Mouse (Mus musculus) ES-E14 (cell line): ENCODE data around the gene Cdk2. TPM values are rescaled to one million over a fixed set of nuclear protein-coding genes. Genes with fewer than 3 reads are reported as not detected.
A peak's percentile ranks its signal among the peaks of the same experiment; 100 is the strongest.

Experiments
- DNase-seq: peaks from one replicate; pipeline ENCODE4 v3.0.0-alpha.2; 2013; ENCODE audit warnings: low read depth, low spot score
- H3K27ac ChIP-seq: 2 replicates; pipeline ENCODE4 v1.5.1; 2012; ENCODE audit warnings: low read depth, mild to moderate bottlenecking, low read length, moderate library complexity, mixed read lengths; ENCODE audit not compliant: poor library complexity, insufficient read depth, severe bottlenecking
- H3K36me3 ChIP-seq: 2 replicates; pipeline ENCODE4 v1.6.1; 2012; ENCODE audit warnings: mild to moderate bottlenecking, low read length, moderate library complexity, mixed read lengths; ENCODE audit not compliant: control insufficient read depth, poor library complexity, insufficient read depth, severe bottlenecking
- H3K4me1 ChIP-seq, 2 experiments: fragments of 150-350 bp in 1 of 2; sonication (generic) in 1 of 2; 2 replicates each; pipeline ENCODE4 v1.6.1; 2012; ENCODE audit warnings: low read length in 2 of 2, mild to moderate bottlenecking in 1 of 2, mixed read lengths in 1 of 2; ENCODE audit not compliant: control insufficient read depth in 2 of 2, insufficient read depth in 2 of 2, poor library complexity in 1 of 2
- H3K4me3 ChIP-seq, 2 experiments: fragments of 150-350 bp in 1 of 2; sonication (generic) in 1 of 2; 2 replicates each; pipeline ENCODE4 v1.5.1; 2012; ENCODE audit warnings: low read length in 2 of 2, low read depth in 1 of 2, mild to moderate bottlenecking in 1 of 2, mixed read lengths in 1 of 2; ENCODE audit not compliant: insufficient read depth in 1 of 2, poor library complexity in 1 of 2, severe bottlenecking in 1 of 2
- H3K9ac ChIP-seq: 2 replicates; pipeline ENCODE4 v1.6.1; 2012; ENCODE audit warnings: low read depth, mild to moderate bottlenecking, low read length, mixed read lengths; ENCODE audit not compliant: poor library complexity, insufficient read depth, severe bottlenecking
- H3K9me3 ChIP-seq: fragments of 150-350 bp; sonication (generic); 2 replicates; pipeline ENCODE4 v1.6.1; 2012; ENCODE audit warnings: low read depth, mild to moderate bottlenecking, low read length; ENCODE audit not compliant: control insufficient read depth, insufficient read depth
- CHD2 ChIP-seq: IDR thresholded peaks from 2 replicates; pipeline ENCODE4 v1.6.1; 2014; ENCODE audit warnings: mild to moderate bottlenecking, low read depth, low read length, inconsistent platforms
- HCFC1 ChIP-seq: IDR thresholded peaks from 2 replicates; pipeline ENCODE4 v1.6.1; 2012; ENCODE audit warnings: low read length, inconsistent platforms, borderline replicate concordance; ENCODE audit not compliant: insufficient read depth
- MAFK ChIP-seq: IDR thresholded peaks from 2 replicates; pipeline ENCODE4 v1.6.1; 2014; ENCODE audit warnings: mild to moderate bottlenecking, low read depth, low read length, inconsistent platforms; ENCODE audit not compliant: insufficient read depth
- ZC3H11A ChIP-seq: IDR thresholded peaks from 2 replicates; pipeline ENCODE4 v1.6.1; 2012; ENCODE audit warnings: low read depth, mild to moderate bottlenecking, inconsistent platforms, low read length, borderline replicate concordance
- ZNF384 ChIP-seq: IDR thresholded peaks from 2 replicates; pipeline ENCODE4 v1.6.1; 2012; ENCODE audit warnings: low read depth, low read length, inconsistent platforms
- in situ Hi-C, 2 experiments: fragments of 600-800 bp; cut with MboI; formaldehyde crosslinking; loops; one replicate each; pipeline ENCODE4 v1.15.1; 2025; ENCODE audit warnings: low sequenced_read_pairs in 2 of 2, inconsistent platforms in 1 of 2; ENCODE audit not compliant: unreplicated experiment in 2 of 2
- total RNA-seq: library from RNA; depleted of rRNA; stranded (reverse); fragments of 300-350 nt; gene quantifications from 2 replicates; pipeline ENCODE4 v1.2.3, GENCODE M21; 2012

Gene Cdk2
- total RNA-seq, 1 experiment = 40.7 TPM

DNA sequence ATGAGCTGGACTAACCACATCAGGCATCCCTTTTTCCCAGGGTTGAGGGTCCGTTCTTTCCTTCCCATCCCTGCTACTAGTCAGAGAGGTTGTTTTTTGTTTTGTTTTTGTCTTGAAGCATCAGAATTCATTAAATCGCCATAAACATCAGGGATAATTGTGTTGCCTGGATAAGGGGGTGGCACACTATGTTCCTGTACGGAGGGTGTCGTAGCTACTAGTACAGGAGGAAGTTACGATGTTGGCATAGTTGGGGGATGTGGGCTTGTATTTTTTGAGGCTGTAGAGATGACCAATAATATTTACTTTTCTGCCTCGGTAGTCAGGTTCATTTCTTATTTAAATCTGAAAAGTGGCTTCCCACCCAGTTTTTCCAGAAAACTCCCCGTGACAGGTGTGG, 38.4 kb upstream of the Cdk2 start:
- no peak overlapping the region for H3K27ac ChIP-seq
- no peaks in the 10 kb centered on the region for H3K36me3 ChIP-seq
- H3K4me1 ChIP-seq = peaks cover 14 to 22% of the 10 kb centered on the region in 2 experiments
- peak overlapping the region; percentile 82 to 89 for H3K4me3 ChIP-seq
- DNase-seq = no peak
- H3K9me3 ChIP-seq = no peaks in the 10 kb centered on the region
- TF ChIP-seq CHD2 (no peak), HCFC1 (no peak), ZNF384 (no peak), MAFK (no peak), ZC3H11A (no peak)
- in situ Hi-C loops = no loop called here
- H3K9ac ChIP-seq = peak overlapping the region; percentile 80; the same call in 1 of the 2 replicates

DNA sequence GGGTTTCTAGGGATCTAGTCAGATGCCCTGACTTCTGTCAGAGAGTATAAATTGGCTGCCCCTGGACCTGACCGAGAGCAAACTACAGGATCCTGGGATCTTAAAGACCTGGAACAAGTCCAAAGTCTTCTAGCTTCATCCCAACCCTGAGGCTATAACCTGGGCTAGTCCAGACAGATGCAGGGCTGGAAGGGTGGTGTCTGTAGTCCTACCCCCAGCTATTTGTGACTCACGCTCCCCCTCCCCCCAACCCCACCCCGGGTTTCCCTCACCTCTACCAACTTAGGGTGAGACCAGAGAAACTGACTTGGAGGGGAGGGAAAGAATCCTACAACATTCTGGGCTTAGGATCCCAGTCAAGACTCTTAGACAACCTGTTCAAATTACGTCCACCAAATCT, 37.8 kb upstream of the Cdk2 start:
- Histone ChIP-seq H3K36me3 (no peaks in the 10 kb centered on the region), H3K9ac (no peak overlapping the region), H3K27ac (no peak overlapping the region; the same call in 1 of the 2 replicates), H3K9me3 (no peaks in the 10 kb centered on the region), H3K4me3 (peak overlapping the region; percentile 82 to 89; a peak in 3 of 4 replicates), H3K4me1 (peaks cover 14 to 22% of the 10 kb centered on the region in 2 experiments)
- DNase-seq = no peak
- in situ Hi-C loops = no loop called here
- TF ChIP-seq ZNF384 (no peak), HCFC1 (no peak), MAFK (no peak), CHD2 (no peak), ZC3H11A (no peak)

DNA sequence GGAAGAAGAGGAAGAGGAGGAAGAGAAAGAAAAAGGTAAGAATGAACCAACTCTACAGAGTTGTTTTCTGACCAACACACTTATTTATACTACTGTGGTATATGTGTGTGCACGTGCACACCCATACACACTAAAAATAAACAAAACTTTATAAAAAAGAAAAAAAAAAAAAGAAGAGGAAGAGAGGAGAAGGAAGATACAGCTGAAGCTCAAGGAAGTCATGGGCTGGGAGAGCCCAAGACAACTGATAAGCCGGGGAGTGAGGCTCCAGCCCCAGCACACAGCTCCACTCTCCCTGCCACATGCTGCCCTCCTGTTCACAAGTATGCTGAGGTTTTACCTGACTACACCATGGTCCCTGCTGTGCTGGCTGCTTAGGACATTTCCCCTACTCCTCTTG, 35.5 kb upstream of the Cdk2 start:
- no peak for TF ChIP-seq HCFC1
- TF ChIP-seq ZNF384 = no peak
- TF ChIP-seq MAFK = no peak
- TF ChIP-seq CHD2 = no peak
- no peak for TF ChIP-seq ZC3H11A
- H3K36me3 ChIP-seq = peaks cover 4% of the 10 kb centered on the region; the same call in 1 of the 2 replicates
- H3K9me3 ChIP-seq = no peaks in the 10 kb centered on the region
- in situ Hi-C loops = no loop called here
- DNase-seq = no peak
- no peak overlapping the region for H3K27ac ChIP-seq
- H3K4me1 ChIP-seq = peaks cover 15 to 23% of the 10 kb centered on the region in 2 experiments
- H3K9ac ChIP-seq = no peak overlapping the region
- no peak overlapping the region for H3K4me3 ChIP-seq

- peak; percentile 84 for DNase-seq
- in situ Hi-C loops = loop anchor here in 1 of 2 experiments (10.0 kb wide), 1 partner anchor 157 kb away; the partner anchor contains the start of gene Gdf11
These were observed 32.6 kb upstream of the Cdk2 start for GRCm38 (mm10) chr10:128737435-128737834.

DNA sequence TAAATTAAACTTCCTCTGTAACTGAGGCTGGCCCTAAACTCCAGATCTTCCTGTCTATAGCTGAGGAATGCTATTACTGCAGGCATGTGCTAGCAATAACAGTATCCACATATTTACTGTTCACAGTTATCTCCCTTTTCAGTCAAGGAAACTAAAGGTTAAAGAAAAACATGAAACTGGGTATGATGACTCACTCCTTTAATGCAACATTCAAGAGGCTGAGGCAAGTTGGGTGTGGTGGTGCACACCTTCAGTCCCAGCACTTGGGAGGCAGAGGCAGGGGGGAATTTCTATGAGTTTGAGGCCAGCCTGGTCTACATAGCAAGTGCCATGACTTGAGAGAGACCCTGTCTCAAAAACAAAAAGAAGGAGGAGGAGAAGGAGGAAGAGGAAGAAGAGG, 27.2 kb upstream of the Cdk2 start:
- no peak for DNase-seq
- Histone ChIP-seq H3K27ac (no peak overlapping the region), H3K9ac (no peak overlapping the region), H3K9me3 (no peaks in the 10 kb centered on the region), H3K36me3 (peaks cover 29% of the 10 kb centered on the region), H3K4me1 (peaks cover 1 to 7% of the 10 kb centered on the region in 2 experiments; a peak in 3 of 4 replicates), H3K4me3 (no peak overlapping the region)
- in situ Hi-C loops = loop anchor here in 1 of 2 experiments (10.0 kb wide), 1 partner anchor 163 kb away; the partner anchor contains the start of gene Gdf11
- TF ChIP-seq HCFC1 (no peak), ZNF384 (no peak), MAFK (no peak), CHD2 (no peak)

More at GRCm38 (mm10) chr10:128737435-128737834, 32.6 kb upstream of the Cdk2 start:
- Histone ChIP-seq H3K9me3 (no peaks in the 10 kb centered on the region), H3K27ac (peak overlapping the region; percentile 80; the same call in 1 of the 2 replicates), H3K4me1 (peaks cover 9 to 15% of the 10 kb centered on the region in 2 experiments), H3K9ac (no peak overlapping the region), H3K4me3 (peak overlapping the region; percentile 35 to 50), H3K36me3 (peaks cover 15% of the 10 kb centered on the region)
- TF ChIP-seq ZC3H11A (no peak), MAFK (no peak), CHD2 (no peak), HCFC1 (no peak), ZNF384 (no peak)
